Mouse (Mus musculus) heart, embryonic 16.5 days (tissue): Measurements from ENCODE around the gene Gcnt3. TPM values are rescaled to one million over a fixed set of nuclear protein-coding genes. Genes with fewer than 3 reads are reported as not detected.

Experiments
- ATAC-seq: fragments of 200-750 bp; cut with Nextera tagmentation; replicated peaks from 2 replicates; pipeline ENCODE4 v1.8.0; 2017; ENCODE audit warnings: moderate number of reproducible peaks; ENCODE audit not compliant: insufficient read depth, low FRiP score; ENCODE audit errors: extremely low read depth
- H3K27ac ChIP-seq: fragments of 300-500 bp; sonication (generic); 2 replicates; pipeline ENCODE4 v1.5.1; 2014; ENCODE audit warnings: mild to moderate bottlenecking, low read length, control low read depth, moderate library complexity
- H3K27me3 ChIP-seq: fragments of 300-500 bp; sonication (generic); 2 replicates; pipeline ENCODE4 v1.6.1; 2014; ENCODE audit warnings: low read length, mixed read lengths; ENCODE audit not compliant: control insufficient read depth, insufficient read depth
- H3K36me3 ChIP-seq: fragments of 300-500 bp; sonication (generic); 2 replicates; pipeline ENCODE4 v1.6.1; 2014; ENCODE audit not compliant: control insufficient read depth, insufficient read depth
- H3K4me1 ChIP-seq: fragments of 300-500 bp; sonication (generic); 2 replicates; pipeline ENCODE4 v1.6.1; 2014; ENCODE audit warnings: low read length, mixed read lengths; ENCODE audit not compliant: control insufficient read depth, insufficient read depth
- H3K4me2 ChIP-seq: fragments of 300-500 bp; sonication (generic); 2 replicates; pipeline ENCODE4 v1.6.1; 2014; ENCODE audit warnings: low read depth, mild to moderate bottlenecking, control low read depth, low read length
- H3K4me3 ChIP-seq: fragments of 300-500 bp; sonication (generic); 2 replicates; pipeline ENCODE4 v1.5.1; 2014; ENCODE audit warnings: mild to moderate bottlenecking, control low read depth, low read length
- H3K9ac ChIP-seq: fragments of 300-500 bp; sonication (generic); 2 replicates; pipeline ENCODE4 v1.6.1; 2014; ENCODE audit warnings: low read length, control low read depth
- H3K9me3 ChIP-seq: fragments of 300-500 bp; sonication (generic); replicated peaks from 2 replicates; pipeline ENCODE4 v1.6.1; 2016; ENCODE audit warnings: low read length; ENCODE audit not compliant: control insufficient read depth
- WGBS: fragments of 180-500 bp; shearing (Covaris S2); extraction: QIAGEN DNeasy Blood & Tissue Kit; methylation state at CpG from one replicate; pipeline ENCODE4 v1.1.7; 2014; 5-methylcytosine and 5-hydroxymethylcytosine counted together
- polyA plus RNA-seq: library from polyadenylated mRNA; unstranded; fragments of >200 nt; fragmentation: Nextera tagmentation; extraction: Ambion mirVana; gene quantifications from 2 replicates; pipeline ENCODE4 v1.2.1, GENCODE M21; 2015

Gene Gcnt3
- polyA plus RNA-seq, 1 experiment from 2014 or later: 0.11 TPM

- no peak overlapping the region for H3K9ac ChIP-seq
- H3K9me3 ChIP-seq: no peaks in the 10 kb centered on the region
- H3K4me3 ChIP-seq: no peak overlapping the region
- H3K27ac ChIP-seq: 0 out of 2 replicates have a peak overlapping the region, but pooled peaks have one; percentile 9
- no peaks in the 10 kb centered on the region for H3K27me3 ChIP-seq
- H3K4me1 ChIP-seq: no peaks in the 10 kb centered on the region; the same call in 1 of the 2 replicates
- H3K36me3 ChIP-seq: no peaks in the 10 kb centered on the region
- H3K4me2 ChIP-seq: no peak overlapping the region
- 46% methylated on average over 6 of the region's 6 CpGs for WGBS
- no peak for ATAC-seq
Observed at GRCm38 (mm10) chr9:70048751-70049415, 11.0 kb upstream of the Gcnt3 start.

- Histone ChIP-seq H3K4me1 (no peaks in the 10 kb centered on the region; the same call in 1 of the 2 replicates), H3K9me3 (no peaks in the 10 kb centered on the region), H3K4me2 (no peak overlapping the region), H3K27me3 (no peaks in the 10 kb centered on the region), H3K27ac (no peak overlapping the region), H3K36me3 (no peaks in the 10 kb centered on the region), H3K9ac (no peak overlapping the region), H3K4me3 (no peak overlapping the region)
- WGBS: 59% methylated on average over 5 of the region's 5 CpGs
- no peak for ATAC-seq
Observed at GRCm38 (mm10) chr9:70048280-70048679, 10.4 kb upstream of the Gcnt3 start.

GRCm38 (mm10) chr9:70047839-70048238 is 10.0 kb upstream of the Gcnt3 start:
- Histone ChIP-seq H3K4me2 (no peak overlapping the region), H3K4me1 (no peaks in the 10 kb centered on the region; the same call in 1 of the 2 replicates), H3K27me3 (no peaks in the 10 kb centered on the region), H3K9me3 (no peaks in the 10 kb centered on the region), H3K27ac (no peak overlapping the region), H3K9ac (no peak overlapping the region), H3K36me3 (no peaks in the 10 kb centered on the region), H3K4me3 (no peak overlapping the region)
- 64% methylated on average over 3 of the region's 3 CpGs for WGBS
- no peak for ATAC-seq

DNA sequence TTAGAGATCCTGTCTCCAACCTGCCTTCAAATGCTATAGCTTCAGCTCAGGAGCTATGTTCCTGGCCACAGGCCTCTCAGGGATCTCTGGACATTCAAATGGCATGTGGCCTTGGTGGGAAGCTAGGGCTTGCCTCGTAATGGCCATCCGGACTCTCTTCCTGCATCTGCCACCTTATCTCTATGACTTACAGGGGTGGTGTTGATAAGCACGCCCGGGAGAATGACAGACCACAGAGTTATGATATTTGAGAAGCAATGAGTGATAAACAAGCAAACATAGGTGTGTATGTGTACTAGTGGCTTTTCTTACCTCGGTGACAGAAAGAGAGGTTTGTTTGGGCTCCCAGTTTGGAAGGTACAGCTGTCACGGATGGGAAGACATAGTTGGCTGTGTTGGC is 8.4 kb upstream of the Gcnt3 start:
- no peak overlapping the region for H3K27ac ChIP-seq

DNA sequence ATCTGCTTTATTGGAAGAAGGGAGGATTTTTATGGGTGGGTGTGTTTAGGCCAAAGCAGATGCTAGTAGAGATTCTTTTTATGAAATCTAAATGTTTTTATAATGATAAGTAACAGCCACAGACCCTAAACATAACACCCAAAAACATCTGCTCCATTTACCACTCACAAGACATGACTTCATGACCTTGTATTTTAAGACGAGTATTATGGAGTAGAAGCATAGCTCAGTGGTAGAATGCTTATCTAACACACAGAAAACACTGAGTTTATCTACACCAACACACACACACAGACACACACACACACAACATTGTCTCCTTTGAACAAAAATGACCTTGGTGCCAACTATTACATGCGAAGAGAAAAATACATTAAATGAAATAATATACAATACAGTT is 7.0 kb upstream of the Gcnt3 start:
- Histone ChIP-seq H3K27me3 (no peaks in the 10 kb centered on the region), H3K4me3 (no peak overlapping the region), H3K4me1 (no peaks in the 10 kb centered on the region; the same call in 1 of the 2 replicates), H3K9me3 (no peaks in the 10 kb centered on the region), H3K9ac (no peak overlapping the region), H3K4me2 (no peak overlapping the region), H3K27ac (no peak overlapping the region), H3K36me3 (no peaks in the 10 kb centered on the region)
- WGBS: 54% methylated on average over 2 of the region's 2 CpGs
- no peak for ATAC-seq

More for the DNA sequence above, 8.4 kb upstream of the Gcnt3 start:
- no peaks in the 10 kb centered on the region for H3K27me3 ChIP-seq
- H3K9me3 ChIP-seq: no peaks in the 10 kb centered on the region
- no peaks in the 10 kb centered on the region for H3K36me3 ChIP-seq
- 50% methylated on average over 6 of the region's 6 CpGs for WGBS
- H3K4me3 ChIP-seq: no peak overlapping the region
- no peak overlapping the region for H3K4me2 ChIP-seq
- H3K9ac ChIP-seq: no peak overlapping the region
- ATAC-seq: no peak
- no peaks in the 10 kb centered on the region; the same call in 1 of the 2 replicates for H3K4me1 ChIP-seq

GRCm38 (mm10) chr9:70042935-70043334 is 5.0 kb upstream of the Gcnt3 start:
- Histone ChIP-seq H3K36me3 (no peaks in the 10 kb centered on the region), H3K9ac (no peak overlapping the region), H3K4me2 (no peak overlapping the region), H3K4me1 (no peaks in the 10 kb centered on the region), H3K9me3 (peaks cover 4% of the 10 kb centered on the region; the same call in 1 of the 2 replicates), H3K27ac (no peak overlapping the region), H3K27me3 (no peaks in the 10 kb centered on the region), H3K4me3 (no peak overlapping the region)
- ATAC-seq: no peak
- 81% methylated on average over 1 of the region's 1 CpGs for WGBS

- 94% methylated on average over 4 of the region's 4 CpGs for WGBS
- no peak overlapping the region for H3K4me2 ChIP-seq
- no peak overlapping the region for H3K9ac ChIP-seq
- no peak for ATAC-seq
- H3K9me3 ChIP-seq: peaks cover 4% of the 10 kb centered on the region; the same call in 1 of the 2 replicates
- no peaks in the 10 kb centered on the region for H3K27me3 ChIP-seq
- H3K36me3 ChIP-seq: no peaks in the 10 kb centered on the region
- H3K4me1 ChIP-seq: no peaks in the 10 kb centered on the region
- no peak overlapping the region for H3K27ac ChIP-seq
- H3K4me3 ChIP-seq: no peak overlapping the region
Observed at GRCm38 (mm10) chr9:70042137-70042536, 4.2 kb upstream of the Gcnt3 start.

DNA sequence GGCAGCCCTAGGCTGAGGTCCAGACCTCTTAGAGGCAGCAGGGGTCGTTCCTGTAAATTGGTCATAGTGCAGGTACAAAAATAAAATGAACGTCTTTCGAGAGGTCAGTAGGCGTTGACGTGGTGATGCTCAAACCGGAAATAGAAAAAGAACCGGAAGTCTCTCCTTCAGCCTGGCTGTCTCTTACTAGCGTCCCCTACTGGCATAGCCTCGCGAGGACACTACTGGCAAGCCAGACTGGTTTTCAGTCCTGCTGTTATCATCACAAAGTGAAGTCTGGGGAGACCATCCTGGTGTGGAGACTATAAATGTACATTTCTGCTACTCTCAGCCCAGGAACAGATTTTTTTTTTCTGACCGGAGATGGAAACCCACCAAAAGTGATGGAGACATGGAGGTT is 2.7 kb upstream of the Gcnt3 start:
- no peak for ATAC-seq
- Histone ChIP-seq H3K27ac (no peak overlapping the region), H3K4me3 (no peak overlapping the region), H3K36me3 (no peaks in the 10 kb centered on the region), H3K27me3 (no peaks in the 10 kb centered on the region), H3K4me1 (no peaks in the 10 kb centered on the region), H3K9me3 (peaks cover 4% of the 10 kb centered on the region; the same call in 1 of the 2 replicates), H3K4me2 (no peak overlapping the region), H3K9ac (no peak overlapping the region)
- WGBS: 69% methylated on average over 11 of the region's 11 CpGs

- H3K9ac ChIP-seq: no peak overlapping the region
- H3K4me2 ChIP-seq: no peak overlapping the region
- 79% methylated on average over 6 of the region's 6 CpGs for WGBS
- H3K36me3 ChIP-seq: no peaks in the 10 kb centered on the region
- H3K4me3 ChIP-seq: no peak overlapping the region
- no peaks in the 10 kb centered on the region for H3K27me3 ChIP-seq
- no peak overlapping the region for H3K27ac ChIP-seq
- peaks cover 4% of the 10 kb centered on the region; the same call in 1 of the 2 replicates for H3K9me3 ChIP-seq
- no peak for ATAC-seq
- H3K4me1 ChIP-seq: no peaks in the 10 kb centered on the region
Observed at GRCm38 (mm10) chr9:70039597-70040385, 1.9 kb upstream of the Gcnt3 start.
